Mouse (Mus musculus) megakaryocyte, embryonic 14.5 days (primary cell): ENCODE results near the gene Phox2b. TPM values are rescaled to one million over a fixed set of nuclear protein-coding genes. Genes with fewer than 3 reads are reported as not detected.

ENCODE experiments used
- H3K27me3 ChIP-seq: replicated peaks from 2 replicates; pipeline ENCODE3; 2012; ENCODE audit warnings: inconsistent platforms
- H3K36me3 ChIP-seq: replicated peaks from 2 replicates; pipeline ENCODE3; 2012; ENCODE audit warnings: low read length, inconsistent platforms, mixed read lengths
- H3K4me1 ChIP-seq: 2 replicates; pipeline ENCODE4 v1.6.1; 2012; ENCODE audit warnings: inconsistent platforms
- H3K4me3 ChIP-seq: replicated peaks from 2 replicates; pipeline ENCODE3; 2012; ENCODE audit warnings: moderate library complexity, mild to moderate bottlenecking, inconsistent platforms
- H3K9me3 ChIP-seq: 2 replicates; pipeline ENCODE4 v1.6.1; 2012; ENCODE audit warnings: inconsistent platforms
- FLI1 ChIP-seq: IDR thresholded peaks from 2 replicates; pipeline ENCODE4 v1.6.1; 2012; ENCODE audit warnings: low read length, inconsistent platforms, mixed read lengths
- GATA1 ChIP-seq: IDR thresholded peaks from 3 replicates; pipeline ENCODE4 v1.6.1; 2012; ENCODE audit warnings: mixed read lengths, low read length, inconsistent platforms, borderline replicate concordance
- polyA plus RNA-seq: library from polyadenylated mRNA; stranded (reverse); fragments of >175 nt; gene quantifications from 2 replicates; pipeline ENCODE4 v1.2.3, GENCODE M21; 2012; ENCODE audit warnings: low replicate concordance; ENCODE audit not compliant: insufficient read depth

Phox2b gene
- polyA plus RNA-seq, 1 experiment, result 0.02 TPM

GRCm38 (mm10) chr5:67100564-67101394 lies 1.7 kb upstream of the Phox2b start:
- Histone ChIP-seq H3K9me3 (peaks cover 9% of the 10 kb centered on the region), H3K27me3 (peaks cover 88% of the 10 kb centered on the region), H3K36me3 (no peaks in the 10 kb centered on the region), H3K4me3 (no peak overlapping the region), H3K4me1 (peaks cover 20% of the 10 kb centered on the region)
- no peak for TF ChIP-seq FLI1
- TF ChIP-seq GATA1, result no peak

- H3K36me3 ChIP-seq, result no peaks in the 10 kb centered on the region
- peaks cover 95% of the 10 kb centered on the region for H3K27me3 ChIP-seq
- TF ChIP-seq FLI1 (no peak), GATA1 (no peak)
- peaks cover 9% of the 10 kb centered on the region for H3K9me3 ChIP-seq
- H3K4me3 ChIP-seq, result no peak overlapping the region
- H3K4me1 ChIP-seq, result peaks cover 27% of the 10 kb centered on the region
Observed at GRCm38 (mm10) chr5:67099393-67100271, 531 bp upstream of the Phox2b start.

GRCm38 (mm10) chr5:67098051-67098732 lies 909 bp downstream of the Phox2b start:
- Histone ChIP-seq H3K27me3 (peaks cover 97% of the 10 kb centered on the region), H3K9me3 (peaks cover 9% of the 10 kb centered on the region), H3K4me1 (peaks cover 27% of the 10 kb centered on the region), H3K36me3 (no peaks in the 10 kb centered on the region), H3K4me3 (no peak overlapping the region)
- no peak for TF ChIP-seq FLI1
- TF ChIP-seq GATA1, result no peak

GRCm38 (mm10) chr5:67097106-67098050 lies 1.7 kb downstream of the Phox2b start:
- H3K9me3 ChIP-seq, result peaks cover 9% of the 10 kb centered on the region
- TF ChIP-seq FLI1, result no peak
- no peak for TF ChIP-seq GATA1
- peaks cover 95% of the 10 kb centered on the region for H3K27me3 ChIP-seq
- peaks cover 27% of the 10 kb centered on the region for H3K4me1 ChIP-seq
- no peak overlapping the region for H3K4me3 ChIP-seq
- no peaks in the 10 kb centered on the region for H3K36me3 ChIP-seq

GRCm38 (mm10) chr5:67096378-67096771 lies 2.7 kb downstream of the Phox2b start:
- H3K27me3 ChIP-seq, result peaks cover 94% of the 10 kb centered on the region
- H3K4me3 ChIP-seq, result peak overlapping the region; percentile 76
- H3K9me3 ChIP-seq, result peaks cover 5% of the 10 kb centered on the region
- TF ChIP-seq GATA1, result no peak
- no peak for TF ChIP-seq FLI1
- no peaks in the 10 kb centered on the region for H3K36me3 ChIP-seq
- H3K4me1 ChIP-seq, result peaks cover 27% of the 10 kb centered on the region

GRCm38 (mm10) chr5:67095651-67096377 lies 3.3 kb downstream of the Phox2b start:
- Histone ChIP-seq H3K36me3 (no peaks in the 10 kb centered on the region), H3K27me3 (peaks cover 91% of the 10 kb centered on the region), H3K4me1 (peaks cover 27% of the 10 kb centered on the region), H3K4me3 (peak overlapping the region; percentile 76), H3K9me3 (peaks cover 5% of the 10 kb centered on the region)
- TF ChIP-seq GATA1 (no peak), FLI1 (no peak)

- peaks cover 27% of the 10 kb centered on the region for H3K4me1 ChIP-seq
- H3K36me3 ChIP-seq, result no peaks in the 10 kb centered on the region
- H3K27me3 ChIP-seq, result peaks cover 91% of the 10 kb centered on the region
- TF ChIP-seq GATA1, result no peak
- no peak for TF ChIP-seq FLI1
- no peak overlapping the region for H3K4me3 ChIP-seq
- H3K9me3 ChIP-seq, result peaks cover 5% of the 10 kb centered on the region
Observed at GRCm38 (mm10) chr5:67095153-67095552, 3.9 kb downstream of the Phox2b start.

GRCm38 (mm10) chr5:67093991-67094390 lies 5.1 kb downstream of the Phox2b start:
- peaks cover 5% of the 10 kb centered on the region for H3K9me3 ChIP-seq
- H3K4me1 ChIP-seq, result peaks cover 27% of the 10 kb centered on the region
- H3K36me3 ChIP-seq, result no peaks in the 10 kb centered on the region
- H3K4me3 ChIP-seq, result no peak overlapping the region
- TF ChIP-seq GATA1, result no peak
- no peak for TF ChIP-seq FLI1
- H3K27me3 ChIP-seq, result peaks cover 80% of the 10 kb centered on the region

GRCm38 (mm10) chr5:67091766-67092165 lies 7.3 kb downstream of the Phox2b start:
- no peaks in the 10 kb centered on the region for H3K36me3 ChIP-seq
- H3K27me3 ChIP-seq, result peaks cover 63% of the 10 kb centered on the region
- H3K4me1 ChIP-seq, result peaks cover 16% of the 10 kb centered on the region
- no peaks in the 10 kb centered on the region for H3K9me3 ChIP-seq
- TF ChIP-seq GATA1 (no peak), FLI1 (no peak)
- H3K4me3 ChIP-seq, result no peak overlapping the region
